Mouse (Mus musculus) limb, embryonic 14.5 days (tissue): ENCODE data around the gene Tchh. TPM values are rescaled to one million over a fixed set of nuclear protein-coding genes. Genes with fewer than 3 reads are reported as not detected.
"Not testable (repeated sequence)": the region's sequence is repeated elsewhere in the genome, so short reads cannot be mapped to it uniquely, and the experiment has no call there.

Experiments used
- ATAC-seq: fragments of 200-750 bp; cut with Nextera tagmentation; 2 replicates; pipeline ENCODE4 v1.8.0; 2017; ENCODE audit warnings: low read depth, moderate number of reproducible peaks, moderate TSS enrichment; ENCODE audit not compliant: low FRiP score
- DNase-seq: peaks from one replicate; pipeline ENCODE4 v3.0.0-alpha.2; 2015; ENCODE audit warnings: low spot score
- H3K27ac ChIP-seq: fragments of 300-500 bp; sonication (generic); replicated peaks from 2 replicates; pipeline ENCODE4 v1.5.1; 2014; ENCODE audit warnings: low read depth, mild to moderate bottlenecking, low read length, moderate library complexity, mixed read lengths
- H3K27me3 ChIP-seq: fragments of 300-500 bp; sonication (generic); 2 replicates; pipeline ENCODE4 v1.6.1; 2014; ENCODE audit warnings: low read length, mixed read lengths; ENCODE audit not compliant: control insufficient read depth, insufficient read depth
- H3K36me3 ChIP-seq: fragments of 300-500 bp; sonication (generic); 2 replicates; pipeline ENCODE4 v1.6.1; 2014; ENCODE audit warnings: mild to moderate bottlenecking, low read length, moderate library complexity, mixed read lengths; ENCODE audit not compliant: control insufficient read depth, insufficient read depth
- H3K4me1 ChIP-seq: fragments of 300-500 bp; sonication (generic); 2 replicates; pipeline ENCODE4 v1.6.1; 2014; ENCODE audit warnings: antibody characterized with exemption, low read length, mixed read lengths; ENCODE audit not compliant: control insufficient read depth, insufficient read depth
- H3K4me2 ChIP-seq: fragments of 300-500 bp; sonication (generic); replicated peaks from 2 replicates; pipeline ENCODE4 v1.6.1; 2014; ENCODE audit warnings: low read depth, mild to moderate bottlenecking, low read length, moderate library complexity; ENCODE audit not compliant: severe bottlenecking
- H3K4me3 ChIP-seq: fragments of 300-500 bp; sonication (generic); replicated peaks from 2 replicates; pipeline ENCODE4 v1.5.1; 2014; ENCODE audit warnings: low read length
- H3K9ac ChIP-seq: fragments of 300-500 bp; sonication (generic); 2 replicates; pipeline ENCODE4 v1.6.1; 2014; ENCODE audit warnings: mild to moderate bottlenecking, low read depth, low read length, moderate library complexity; ENCODE audit not compliant: severe bottlenecking
- H3K9me3 ChIP-seq: fragments of 300-500 bp; sonication (generic); 2 replicates; pipeline ENCODE4 v1.6.1; 2016; ENCODE audit warnings: low read length; ENCODE audit not compliant: control insufficient read depth
- POLR2A ChIP-seq: fragments of 200-500 bp; IDR thresholded peaks from 2 replicates; pipeline ENCODE4 v1.8.0; 2012; ENCODE audit warnings: inconsistent platforms, mild to moderate bottlenecking, moderate library complexity, borderline replicate concordance; ENCODE audit not compliant: insufficient read depth, insufficient read length; ENCODE audit errors: extremely low read depth
- WGBS: fragments of 180-500 bp; shearing (Covaris S2); extraction: QIAGEN DNeasy Blood & Tissue Kit; methylation state at CpG from one replicate; pipeline ENCODE4 v1.1.7; 2014; 5-methylcytosine and 5-hydroxymethylcytosine counted together
- polyA plus RNA-seq, 2 experiments: library from polyadenylated mRNA; depleted of rRNA in 1 of 2; stranded (reverse) in 1 of 2; unstranded in 1 of 2; fragments of >200 nt; fragmentation: Nextera tagmentation in 1 of 2; extraction: Ambion mirVana in 1 of 2; gene quantifications; 2 replicates each; pipeline versions ENCODE4 v1.2.1 to v1.2.3; 2012 to 2014

Tchh gene
- polyA plus RNA-seq, 2 experiments, result 1.3 to 2.5 TPM

GRCm38 (mm10) chr3:93443501-93444101 lies 1.5 kb downstream of the Tchh start:
- H3K27ac ChIP-seq, result no peak overlapping the region
- H3K9ac ChIP-seq, result peak overlapping the region; percentile 50
- peak overlapping the region; percentile 92 for H3K4me2 ChIP-seq
- H3K9me3 ChIP-seq, result no peaks in the 10 kb centered on the region
- WGBS, result under 1% methylated on average over 38 of the region's 38 CpGs
- peak overlapping the region; percentile 57 for H3K4me3 ChIP-seq
- H3K4me1 ChIP-seq, result 0 out of 2 replicates have a peak, but pooled peaks cover 4% of the 10 kb centered on the region
- DNase-seq, result peak; percentile 31
- ATAC-seq, result no peak
- no peaks in the 10 kb centered on the region for H3K36me3 ChIP-seq
- TF ChIP-seq POLR2A, result no peak
- peaks cover 48% of the 10 kb centered on the region for H3K27me3 ChIP-seq

- DNase-seq (peak; percentile 70), ATAC-seq (peak; percentile 76)
- Histone ChIP-seq H3K36me3 (no peaks in the 10 kb centered on the region), H3K27me3 (peaks cover 48% of the 10 kb centered on the region), H3K4me2 (peak overlapping the region; percentile 92), H3K27ac (no peak overlapping the region), H3K4me3 (peak overlapping the region; percentile 57), H3K9me3 (no peaks in the 10 kb centered on the region), H3K9ac (peak overlapping the region; percentile 50), H3K4me1 (0 out of 2 replicates have a peak, but pooled peaks cover 4% of the 10 kb centered on the region)
- WGBS, result under 1% methylated on average over 55 of the region's 56 CpGs
- no peak for TF ChIP-seq POLR2A
Measured at GRCm38 (mm10) chr3:93444343-93445164, 2.4 kb downstream of the Tchh start.

GRCm38 (mm10) chr3:93445165-93445705 lies 3.1 kb downstream of the Tchh start:
- Histone ChIP-seq H3K4me3 (peak overlapping the region; percentile 57), H3K27ac (no peak overlapping the region), H3K4me2 (peak overlapping the region; percentile 92), H3K9me3 (no peaks in the 10 kb centered on the region), H3K36me3 (no peaks in the 10 kb centered on the region), H3K27me3 (peaks cover 48% of the 10 kb centered on the region), H3K9ac (0 out of 2 replicates have a peak overlapping the region, but pooled peaks have one; percentile 50), H3K4me1 (0 out of 2 replicates have a peak, but pooled peaks cover 4% of the 10 kb centered on the region)
- TF ChIP-seq POLR2A, result no peak
- WGBS, result under 1% methylated on average over 36 of the region's 36 CpGs
- ATAC-seq (no peak), DNase-seq (no peak)

- DNase-seq (no peak), ATAC-seq (no peak)
- 3% methylated on average over 54 of the region's 54 CpGs for WGBS
- H3K9ac ChIP-seq, result 0 out of 2 replicates have a peak overlapping the region, but pooled peaks have one; percentile 44
- no peak overlapping the region for H3K27ac ChIP-seq
- H3K4me1 ChIP-seq, result 0 out of 2 replicates have a peak, but pooled peaks cover 4% of the 10 kb centered on the region
- peaks cover 43% of the 10 kb centered on the region for H3K27me3 ChIP-seq
- no peaks in the 10 kb centered on the region for H3K9me3 ChIP-seq
- H3K4me3 ChIP-seq, result peak overlapping the region; percentile 57
- H3K36me3 ChIP-seq, result no peaks in the 10 kb centered on the region
- no peak for TF ChIP-seq POLR2A
- H3K4me2 ChIP-seq, result peak overlapping the region; percentile 92
Measured at GRCm38 (mm10) chr3:93446128-93446755, 4.1 kb downstream of the Tchh start.

GRCm38 (mm10) chr3:93446756-93447137 lies 4.6 kb downstream of the Tchh start:
- ATAC-seq, H3K27ac ChIP-seq, H3K36me3 ChIP-seq, H3K9me3 ChIP-seq, H3K4me1 ChIP-seq, DNase-seq: not testable (repeated sequence)
- under 1% methylated on average over 32 of the region's 32 CpGs for WGBS
- Histone ChIP-seq H3K9ac (peak overlapping the region; percentile 44; the same call in 1 of the 2 replicates), H3K27me3 (peaks cover 38% of the 10 kb centered on the region), H3K4me3 (peak overlapping the region; percentile 57), H3K4me2 (peak overlapping the region; percentile 92)
